Mouse (Mus musculus) liver, embryonic 11.5 days (tissue): ENCODE results near the gene Wdhd1. TPM values are rescaled to one million over a fixed set of nuclear protein-coding genes. Genes with fewer than 3 reads are reported as not detected.

Experiments used
- ATAC-seq: fragments of 200-750 bp; cut with Nextera tagmentation; replicated peaks from 2 replicates; pipeline ENCODE4 v1.8.0; 2017; ENCODE audit warnings: moderate number of reproducible peaks, mild to moderate bottlenecking, moderate TSS enrichment, moderate library complexity; ENCODE audit not compliant: low FRiP score
- DNase-seq: peaks from one replicate; pipeline ENCODE4 v3.0.0-alpha.2; 2017; ENCODE audit warnings: low spot score
- H3K27ac ChIP-seq: fragments of 300-500 bp; sonication (generic); 2 replicates; pipeline ENCODE4 v1.5.1; 2014; ENCODE audit warnings: mild to moderate bottlenecking, low read depth, low read length, control low read depth
- H3K27me3 ChIP-seq: fragments of 300-500 bp; sonication (generic); replicated peaks from 2 replicates; pipeline ENCODE4 v1.6.1; 2014; ENCODE audit warnings: low read length, mixed read lengths; ENCODE audit not compliant: control insufficient read depth, insufficient read depth
- H3K36me3 ChIP-seq: fragments of 300-500 bp; sonication (generic); 2 replicates; pipeline ENCODE4 v1.6.1; 2014; ENCODE audit warnings: mild to moderate bottlenecking, low read length, moderate library complexity, mixed read lengths; ENCODE audit not compliant: control insufficient read depth, insufficient read depth
- H3K4me1 ChIP-seq: fragments of 300-500 bp; sonication (generic); replicated peaks from 2 replicates; pipeline ENCODE4 v1.6.1; 2014; ENCODE audit warnings: low read length, mixed read lengths; ENCODE audit not compliant: control insufficient read depth, insufficient read depth
- H3K4me2 ChIP-seq: fragments of 300-500 bp; sonication (generic); 2 replicates; pipeline ENCODE4 v1.6.1; 2014; ENCODE audit warnings: mild to moderate bottlenecking, control low read depth, moderate library complexity
- H3K4me3 ChIP-seq: fragments of 300-500 bp; sonication (generic); 2 replicates; pipeline ENCODE4 v1.5.1; 2014; ENCODE audit warnings: low read depth, low read length, control low read depth
- H3K9ac ChIP-seq: fragments of 300-500 bp; sonication (generic); 2 replicates; pipeline ENCODE4 v1.6.1; 2014; ENCODE audit warnings: low read depth, low read length, control low read depth
- H3K9me3 ChIP-seq: fragments of 300-500 bp; sonication (generic); 2 replicates; pipeline ENCODE4 v1.6.1; 2016; ENCODE audit warnings: low read length, inconsistent platforms, mixed read lengths; ENCODE audit not compliant: control insufficient read depth
- WGBS: fragments of 180-500 bp; shearing (Covaris S2); extraction: QIAGEN DNeasy Blood & Tissue Kit; methylation state at CpG from one replicate; pipeline ENCODE4 v1.1.7; 2014; 5-methylcytosine and 5-hydroxymethylcytosine counted together
- polyA plus RNA-seq: library from polyadenylated mRNA; unstranded; fragments of >200 nt; fragmentation: Nextera tagmentation; extraction: Ambion mirVana; gene quantifications from 2 replicates; pipeline ENCODE4 v1.2.1, GENCODE M21; 2014

Wdhd1 gene
- polyA plus RNA-seq, 1 experiment from 2014 or later = 65.7 TPM

GRCm38 (mm10) chr14:47287021-47287420 is 10.4 kb upstream of the Wdhd1 start:
- 61% methylated on average over 5 of the region's 5 CpGs for WGBS
- ATAC-seq = no peak
- Histone ChIP-seq H3K9me3 (no peaks in the 10 kb centered on the region), H3K27me3 (no peaks in the 10 kb centered on the region), H3K4me2 (no peak overlapping the region), H3K27ac (no peak overlapping the region), H3K9ac (no peak overlapping the region), H3K36me3 (peaks cover 6% of the 10 kb centered on the region), H3K4me1 (peaks cover 15% of the 10 kb centered on the region; the same call in 1 of the 2 replicates), H3K4me3 (no peak overlapping the region)
- DNase-seq = no peak

DNA sequence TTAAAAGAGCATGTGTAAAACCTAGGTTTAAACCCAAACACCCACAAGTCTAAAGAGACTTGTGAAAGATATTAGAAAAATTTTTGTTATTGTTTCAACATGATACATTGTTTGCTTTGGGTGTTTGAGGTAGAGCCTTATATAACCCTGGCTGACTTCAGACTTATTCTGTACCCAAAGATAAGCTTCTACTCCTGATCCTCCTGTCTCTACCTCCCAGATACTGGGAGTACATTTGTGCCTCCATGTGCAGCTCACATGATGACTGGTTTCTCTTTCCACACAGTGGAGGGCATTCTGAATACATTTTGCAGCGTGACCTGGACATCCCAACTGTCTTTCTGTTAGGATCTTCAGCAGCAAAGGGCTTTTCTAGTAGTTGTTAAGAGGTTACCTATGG is 9.6 kb upstream of the Wdhd1 start:
- no peak overlapping the region for H3K4me3 ChIP-seq
- no peak for DNase-seq
- H3K9ac ChIP-seq = no peak overlapping the region
- H3K4me1 ChIP-seq = peaks cover 15% of the 10 kb centered on the region; the same call in 1 of the 2 replicates
- H3K27me3 ChIP-seq = no peaks in the 10 kb centered on the region
- WGBS = 76% methylated on average over 1 of the region's 1 CpGs
- H3K9me3 ChIP-seq = no peaks in the 10 kb centered on the region
- H3K36me3 ChIP-seq = peaks cover 6% of the 10 kb centered on the region
- no peak overlapping the region for H3K27ac ChIP-seq
- H3K4me2 ChIP-seq = no peak overlapping the region
- peak; percentile 69 for ATAC-seq

DNA sequence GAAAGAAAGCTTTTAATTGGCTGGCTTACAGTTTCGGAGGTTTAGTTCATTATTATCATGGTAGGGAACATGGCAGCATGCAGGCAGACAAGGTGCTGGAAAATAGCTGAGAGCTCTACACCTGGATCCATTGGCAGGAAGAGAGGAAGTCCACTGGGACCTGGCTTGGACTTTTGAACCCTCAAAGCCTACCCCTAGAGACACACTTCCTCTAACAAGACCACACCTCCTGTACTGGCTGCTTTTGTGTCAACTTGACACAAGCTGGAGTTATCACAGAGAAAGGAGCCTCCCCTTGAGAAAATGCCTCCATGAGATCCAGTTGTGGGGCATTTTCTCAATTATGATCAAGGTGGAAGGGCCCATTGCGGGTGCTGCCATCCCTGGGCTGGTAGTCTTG is 8.6 kb upstream of the Wdhd1 start:
- Histone ChIP-seq H3K27ac (no peak overlapping the region), H3K4me1 (peaks cover 15% of the 10 kb centered on the region; the same call in 1 of the 2 replicates), H3K9ac (no peak overlapping the region), H3K36me3 (peaks cover 4% of the 10 kb centered on the region), H3K9me3 (no peaks in the 10 kb centered on the region), H3K4me2 (no peak overlapping the region), H3K27me3 (no peaks in the 10 kb centered on the region), H3K4me3 (no peak overlapping the region)
- DNase-seq = no peak
- no peak for ATAC-seq
- WGBS = 87% methylated on average over 2 of the region's 2 CpGs

DNA sequence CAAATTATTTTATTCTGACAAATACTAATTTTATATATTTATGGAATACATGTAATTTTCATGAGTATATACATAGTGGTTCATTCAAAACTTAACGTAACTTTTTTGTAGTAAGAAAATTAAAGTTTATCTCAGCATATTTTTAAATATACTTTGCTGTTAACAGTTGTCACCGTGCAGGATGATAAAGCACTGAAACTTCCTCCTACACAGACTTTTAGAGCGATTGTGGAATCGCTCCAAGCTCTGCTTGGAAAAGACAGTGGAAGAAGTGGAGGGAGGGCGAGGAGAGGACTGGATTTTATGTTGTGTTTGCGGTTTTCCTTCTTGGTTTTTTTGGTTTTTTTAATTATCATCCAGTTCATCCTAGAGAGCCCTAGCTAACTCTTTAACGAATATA is 6.9 kb upstream of the Wdhd1 start:
- Histone ChIP-seq H3K9me3 (no peaks in the 10 kb centered on the region), H3K4me3 (no peak overlapping the region), H3K4me1 (peaks cover 15% of the 10 kb centered on the region; the same call in 1 of the 2 replicates), H3K4me2 (no peak overlapping the region), H3K27ac (no peak overlapping the region), H3K27me3 (no peaks in the 10 kb centered on the region), H3K9ac (no peak overlapping the region), H3K36me3 (no peaks in the 10 kb centered on the region; the same call in 1 of the 2 replicates)
- ATAC-seq = no peak
- WGBS = 65% methylated on average over 7 of the region's 7 CpGs
- no peak for DNase-seq

GRCm38 (mm10) chr14:47281535-47281934 is 4.9 kb upstream of the Wdhd1 start:
- Histone ChIP-seq H3K27ac (no peak overlapping the region), H3K4me1 (peaks cover 16% of the 10 kb centered on the region), H3K9me3 (no peaks in the 10 kb centered on the region), H3K9ac (no peak overlapping the region), H3K27me3 (no peaks in the 10 kb centered on the region), H3K36me3 (no peaks in the 10 kb centered on the region; the same call in 1 of the 2 replicates), H3K4me2 (no peak overlapping the region), H3K4me3 (no peak overlapping the region)
- 93% methylated on average over 4 of the region's 4 CpGs for WGBS
- DNase-seq (no peak), ATAC-seq (no peak)

- no peak for ATAC-seq
- Histone ChIP-seq H3K4me3 (no peak overlapping the region), H3K36me3 (peaks cover 2% of the 10 kb centered on the region; the same call in 1 of the 2 replicates), H3K4me2 (no peak overlapping the region), H3K4me1 (peaks cover 13% of the 10 kb centered on the region), H3K27ac (no peak overlapping the region), H3K9me3 (no peaks in the 10 kb centered on the region), H3K9ac (no peak overlapping the region), H3K27me3 (no peaks in the 10 kb centered on the region)
- 72% methylated on average over 2 of the region's 2 CpGs for WGBS
- DNase-seq = no peak
Measured at GRCm38 (mm10) chr14:47279058-47279457, 2.4 kb upstream of the Wdhd1 start.

GRCm38 (mm10) chr14:47276036-47276603 is 537 bp downstream of the Wdhd1 start:
- 1% methylated on average over 22 of the region's 22 CpGs for WGBS
- Histone ChIP-seq H3K9ac (peak overlapping the region; percentile 96), H3K4me1 (peaks cover 13% of the 10 kb centered on the region), H3K9me3 (no peaks in the 10 kb centered on the region), H3K4me3 (peak overlapping the region; percentile 91), H3K4me2 (peak overlapping the region; percentile 83), H3K27me3 (no peaks in the 10 kb centered on the region), H3K27ac (peak overlapping the region; percentile 97), H3K36me3 (peaks cover 7% of the 10 kb centered on the region; the same call in 1 of the 2 replicates)
- DNase-seq (no peak), ATAC-seq (peak; percentile 16)

- H3K4me3 ChIP-seq = peak overlapping the region; percentile 91
- whole genome bisulfite sequencing = 17% methylated on average over 3 of the region's 3 CpGs
- peaks cover 13% of the 10 kb centered on the region for H3K4me1 ChIP-seq
- no peaks in the 10 kb centered on the region for H3K27me3 ChIP-seq
- H3K9me3 ChIP-seq = no peaks in the 10 kb centered on the region
- H3K27ac ChIP-seq = peak overlapping the region; percentile 41; the same call in 1 of the 2 replicates
- peak overlapping the region; percentile 83 for H3K4me2 ChIP-seq
- peaks cover 10% of the 10 kb centered on the region; the same call in 1 of the 2 replicates for H3K36me3 ChIP-seq
- H3K9ac ChIP-seq = peak overlapping the region; percentile 96
- DNase-seq (no peak), ATAC-seq (peak; percentile 48)
Measured at GRCm38 (mm10) chr14:47275417-47275816, 1.2 kb downstream of the Wdhd1 start.

DNA sequence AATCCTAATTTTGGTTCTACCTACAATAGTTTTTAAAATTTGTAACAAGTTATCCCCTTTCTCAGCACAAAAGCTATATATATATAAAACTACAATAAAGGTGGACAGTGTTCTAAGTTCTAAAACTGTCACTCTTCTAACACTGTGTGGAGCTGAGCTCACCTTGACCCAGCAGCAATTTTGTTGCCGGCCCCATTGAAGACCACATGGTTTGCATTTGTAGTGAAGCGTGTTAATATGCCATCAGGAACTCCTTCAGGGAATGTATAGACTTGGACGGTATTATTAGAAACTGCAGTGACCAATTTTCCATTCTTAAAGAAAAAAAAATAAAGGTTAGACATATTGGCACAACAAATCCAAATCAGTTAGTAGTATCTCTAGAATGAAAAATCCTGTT is 2.9 kb downstream of the Wdhd1 start:
- Histone ChIP-seq H3K9me3 (no peaks in the 10 kb centered on the region), H3K4me3 (no peak overlapping the region), H3K27ac (no peak overlapping the region), H3K4me1 (peaks cover 13% of the 10 kb centered on the region), H3K27me3 (no peaks in the 10 kb centered on the region), H3K36me3 (peaks cover 23% of the 10 kb centered on the region), H3K9ac (no peak overlapping the region), H3K4me2 (no peak overlapping the region)
- DNase-seq (no peak), ATAC-seq (no peak)
- 92% methylated on average over 3 of the region's 3 CpGs for WGBS
